Comparison of ENCODE assay signal across 23 mouse cellular contexts in genomic region chr10:61174711-61175441, GRCm38 (mm10). TPM values are rescaled to one million over a fixed set of nuclear protein-coding genes. Genes with fewer than 3 reads are reported as not detected.
DNase-seq lines count a peak whose midpoint lies in the region; ATAC-seq and TF ChIP-seq lines count a peak whose summit lies in the region.
"Had no signal": no experiment of that assay in that cellular context is flagged by ENCODE, and none has a peak within 500 bp of the region (broad histone marks: within the 10 kb centered on the region; RNA-seq: fewer than 3 reads in every experiment).

No protein-coding gene starts in this region.

- H3K36me3 ChIP-seq in lung, embryonic 15.5 days, result no peaks in the 10 kb centered on the region
- no peaks in the 10 kb centered on the region for H3K36me3 ChIP-seq in ES-E14 (ENCODE audit: control insufficient read depth, insufficient read depth, low read length, poor library complexity, severe bottlenecking)
- no peaks in the 10 kb centered on the region for H3K36me3 ChIP-seq in thymus, adult 2 months (ENCODE audit: control insufficient read depth, insufficient read depth, low read length)
- H3K36me3 ChIP-seq: embryonic facial prominence, embryonic 12.5 days; limb, embryonic 15.5 days; liver, embryonic 15.5 days; neural tube, embryonic 12.5 days had no signal

- no peak overlapping the region for H3K27ac ChIP-seq in lung, embryonic 15.5 days
- no peak overlapping the region for H3K27ac ChIP-seq in ES-E14 (ENCODE audit: insufficient read depth, low read depth, low read length, poor library complexity, severe bottlenecking)
- H3K27ac ChIP-seq in thymus, adult 2 months (ENCODE audit: control insufficient read depth, insufficient read depth, low read length), result no peak overlapping the region
- H3K27ac ChIP-seq: embryonic facial prominence, embryonic 12.5 days; forebrain, embryonic 13.5 days; limb, embryonic 15.5 days; liver, embryonic 15.5 days; neural tube, embryonic 12.5 days had no signal

- TF ChIP-seq CTCF in thymus, adult 2 months (IDR thresholded peaks at IDR 0.05; ENCODE audit: borderline replicate concordance, control insufficient read depth, extremely low read depth, insufficient read depth, low read length, poor library complexity), result no peak

- peak; percentile 42 for DNase-seq in cerebellum, adult 11 months
- DNase-seq in lung, postnatal 10 days, result no peak
- DNase-seq in ES-E14 (ENCODE audit: low read depth, low spot score), result no peak
- DNase-seq in cerebellum, postnatal 14 days, result peak; percentile 43 to 62
- no peak for DNase-seq in thymus, adult 2 months
- DNase-seq in c-Kit-positive CD71-positive TER-119-positive erythroid progenitor cells, embryonic 14.5 days (ENCODE audit: low spot score), result no peak
- DNase-seq: kidney, adult 18-20 months; kidney, postnatal 10 days had no signal

- no peak for TF ChIP-seq POLR2A in thymus, adult 2 months (IDR thresholded peaks at IDR 0.05; ENCODE audit: control insufficient read depth, extremely low read depth, insufficient read depth, low read length, poor library complexity)

- in situ Hi-C loops in ES-E14 (cut with MboI; ENCODE audit: low sequenced_read_pairs in 2 of 2, unreplicated experiment in 2 of 2), result no loop called here

- no peak overlapping the region for H3K4me3 ChIP-seq in lung, embryonic 15.5 days
- H3K4me3 ChIP-seq in ES-E14 (ENCODE audit: insufficient read depth in 1 of 2, low read depth in 1 of 2, low read length in 2 of 2, poor library complexity in 1 of 2, severe bottlenecking in 1 of 2), result no peak overlapping the region
- H3K4me3 ChIP-seq in thymus, adult 2 months (ENCODE audit: control insufficient read depth, insufficient read depth, low read length), result no peak overlapping the region
- H3K4me3 ChIP-seq: embryonic facial prominence, embryonic 12.5 days; erythroblast, embryonic 14.5 days; forebrain, embryonic 13.5 days; limb, embryonic 15.5 days; liver, embryonic 15.5 days; neural tube, embryonic 12.5 days had no signal

- no peak overlapping the region for H3K9ac ChIP-seq in lung, embryonic 15.5 days
- H3K9ac ChIP-seq in ES-E14 (ENCODE audit: insufficient read depth, low read depth, low read length, poor library complexity, severe bottlenecking), result no peak overlapping the region
- H3K9ac ChIP-seq: embryonic facial prominence, embryonic 12.5 days; forebrain, embryonic 13.5 days; limb, embryonic 15.5 days; liver, embryonic 15.5 days; neural tube, embryonic 12.5 days had no signal

- peaks cover 23% of the 10 kb centered on the region for H3K4me1 ChIP-seq in lung, embryonic 15.5 days
- peaks cover 2 to 7% of the 10 kb centered on the region in 2 experiments; a peak in 2 of 4 replicates for H3K4me1 ChIP-seq in ES-E14 (ENCODE audit: control insufficient read depth in 2 of 2, insufficient read depth in 2 of 2, low read length in 2 of 2, poor library complexity in 1 of 2)
- no peaks in the 10 kb centered on the region for H3K4me1 ChIP-seq in thymus, adult 2 months (replicated peaks; ENCODE audit: control insufficient read depth, insufficient read depth, low read length)
- H3K4me1 ChIP-seq: forebrain, embryonic 13.5 days; liver, embryonic 15.5 days had no signal

- no peaks in the 10 kb centered on the region for H3K27me3 ChIP-seq in lung, embryonic 15.5 days
- H3K27me3 ChIP-seq in thymus, adult 2 months (ENCODE audit: control insufficient read depth, insufficient read depth, low read length), result no peaks in the 10 kb centered on the region
- H3K27me3 ChIP-seq: forebrain, embryonic 13.5 days had no signal

- no peak for ATAC-seq in cerebellum, adult (ENCODE audit: insufficient number of reproducible peaks, low FRiP score, low TSS enrichment)
- peak; percentile 72 for ATAC-seq in lung, embryonic 15.5 days (ENCODE audit: borderline replicate concordance, extremely low read depth, low FRiP score, low TSS enrichment)
- ATAC-seq: forebrain, embryonic 13.5 days had no signal

- H3K4me2 ChIP-seq in lung, embryonic 15.5 days, result no peak overlapping the region
- H3K4me2 ChIP-seq: liver, embryonic 15.5 days; midbrain, embryonic 11.5 days had no signal

- no peaks in the 10 kb centered on the region for H3K9me3 ChIP-seq in lung, embryonic 15.5 days
- H3K9me3 ChIP-seq in ES-E14 (ENCODE audit: control insufficient read depth, insufficient read depth, low read depth, low read length), result no peaks in the 10 kb centered on the region
- H3K9me3 ChIP-seq: embryonic facial prominence, embryonic 12.5 days; forebrain, embryonic 13.5 days; limb, embryonic 15.5 days; liver, embryonic 15.5 days; neural tube, embryonic 12.5 days had no signal

- 26% methylated on average over 13 of the region's 13 CpGs for WGBS in lung, embryonic 15.5 days
- 58% methylated on average over 13 of the region's 13 CpGs for WGBS in thymus, adult 2 months

TF ChIP-seq in ES-E14, 5 proteins besides CTCF, POLR2A, EP300 and RAD21:
- TF ChIP-seq ZNF384 (IDR thresholded peaks at IDR 0.05; ENCODE audit: low read depth, low read length), result peak; percentile 82
- TF ChIP-seq MAFK (IDR thresholded peaks at IDR 0.05; ENCODE audit: insufficient read depth, low read depth, low read length), result no peak

RNA-seq across cellular contexts. Expression of gene Tbata, which starts 3.1 kb away (rescaled TPM):
- polyA plus RNA-seq in lung, embryonic 15.5 days (2015; fragmentation: Nextera tagmentation; extraction: Ambion mirVana), result 5.7 and 17.0 TPM in 2 replicates
- total RNA-seq in ES-E14 (2012; rRNA removed), result not detected in 2 replicates
- 975 and 1,293 TPM in 2 replicates for polyA plus RNA-seq in thymus, adult 2 months (2012; rRNA removed)
- total RNA-seq: adrenal gland, postnatal 25 days; gastrocnemius, adult 8-10 months; heart, adult 18-20 months; hematopoietic stem cell, adult 5-6 weeks had no signal
- polyA plus RNA-seq: embryonic facial prominence, embryonic 12.5 days; erythroblast, embryonic 14.5 days; heart, embryonic 14.5 days; liver, embryonic 15.5 days; midbrain, embryonic 11.5 days; stomach, embryonic 16.5 days had no signal

RNA-seq across cellular contexts. Expression of gene Sgpl1, which starts 27.4 kb away (rescaled TPM):
- polyA plus RNA-seq in lung, embryonic 15.5 days (2015; fragmentation: Nextera tagmentation; extraction: Ambion mirVana), result 59.6 and 62.7 TPM in 2 replicates
- 103 and 109 TPM in 2 replicates for total RNA-seq in ES-E14 (2012; rRNA removed)
- 84.9 and 105 TPM in 2 replicates for polyA plus RNA-seq in thymus, adult 2 months (2012; rRNA removed)

Comparison
In these comparisons a context has a peak if more than half of its experiments do, and no peak if none do; other contexts are left out.
1. DNase-seq: peak in cerebellum, adult 11 months (single experiment) and cerebellum, postnatal 14 days (2 of 2); none in lung, postnatal 10 days (single experiment), ES-E14 (single experiment), thymus, adult 2 months (single experiment) and c-Kit-positive CD71-positive TER-119-positive erythroid progenitor cells, embryonic 14.5 days (single experiment).
2. RNA of gene Tbata, which starts 3.1 kb away (polyA plus RNA-seq): 975 to 1,293 TPM in thymus, adult 2 months; 5.7 to 17.0 TPM in lung, embryonic 15.5 days; every median in the first group is over 10 times any median in the second.